Mouse (Mus musculus) olfactory bulb, adult 2 months (tissue): ENCODE results near the gene Dok5.

ENCODE experiments used
- CTCF ChIP-seq: fragments of 200-500 bp; IDR thresholded peaks from 2 replicates; pipeline ENCODE4 v1.5.1; 2012; ENCODE audit warnings: low read depth, mild to moderate bottlenecking, low read length, moderate library complexity; ENCODE audit not compliant: insufficient read depth
- POLR2A ChIP-seq: fragments of 200-500 bp; IDR thresholded peaks from 2 replicates; pipeline ENCODE4 v1.6.1; 2012; ENCODE audit warnings: mild to moderate bottlenecking, low read depth, low read length, moderate library complexity; ENCODE audit not compliant: insufficient read depth

- TF ChIP-seq POLR2A (no peak), CTCF (no peak)
Observed at GRCm38 (mm10) chr2:170695071-170695936, 36.3 kb upstream of the Dok5 start.
